In genomic region chr7:64729785-64730184, GRCm38 (mm10) we compare ENCODE assay signal across 9 mouse cellular contexts.
DNase-seq lines count a peak whose midpoint lies in the region; ATAC-seq and TF ChIP-seq lines count a peak whose summit lies in the region.
"Had no signal": no experiment of that assay in that cellular context is flagged by ENCODE, and none has a peak within 500 bp of the region (broad histone marks: within the 10 kb centered on the region; RNA-seq: fewer than 3 reads in every experiment).

No protein-coding gene starts in this region.

- no peaks in the 10 kb centered on the region for H3K27me3 ChIP-seq in liver, adult 2 months (ENCODE audit: control insufficient read depth, insufficient read depth, low read length)
- H3K27me3 ChIP-seq in liver, embryonic 11.5 days (replicated peaks; ENCODE audit: control insufficient read depth, insufficient read depth, low read length), result no peaks in the 10 kb centered on the region
- no peaks in the 10 kb centered on the region for H3K27me3 ChIP-seq in hindbrain, embryonic 11.5 days (ENCODE audit: control insufficient read depth, insufficient read depth, low read length)
- H3K27me3 ChIP-seq in midbrain, embryonic 11.5 days (ENCODE audit: control insufficient read depth, insufficient read depth, low read length), result no peaks in the 10 kb centered on the region
- no peaks in the 10 kb centered on the region for H3K27me3 ChIP-seq in stomach, postnatal 0 days (ENCODE audit: control insufficient read depth, insufficient read depth, low read length)
- H3K27me3 ChIP-seq: liver, embryonic 13.5 days had no signal

- no peaks in the 10 kb centered on the region for H3K79me2 ChIP-seq in liver, adult 2 months (ENCODE audit: control insufficient read depth, insufficient read depth, low read length)

- H3K4me1 ChIP-seq in liver, adult 2 months (ENCODE audit: control insufficient read depth, insufficient read depth, low read length), result no peaks in the 10 kb centered on the region
- H3K4me1 ChIP-seq in liver, embryonic 11.5 days (replicated peaks; ENCODE audit: control insufficient read depth, insufficient read depth, low read length), result no peaks in the 10 kb centered on the region
- no peaks in the 10 kb centered on the region for H3K4me1 ChIP-seq in hindbrain, embryonic 11.5 days (replicated peaks; ENCODE audit: control insufficient read depth, insufficient read depth, low read length)
- no peaks in the 10 kb centered on the region; the same call in 1 of the 2 replicates for H3K4me1 ChIP-seq in midbrain, embryonic 11.5 days (ENCODE audit: control insufficient read depth, insufficient read depth, low read length)
- H3K4me1 ChIP-seq in stomach, postnatal 0 days (replicated peaks; ENCODE audit: control insufficient read depth, insufficient read depth), result no peaks in the 10 kb centered on the region
- H3K4me1 ChIP-seq: liver, embryonic 13.5 days had no signal

- no peaks in the 10 kb centered on the region for H3K9me3 ChIP-seq in liver, embryonic 11.5 days (ENCODE audit: control insufficient read depth, low read length)
- no peaks in the 10 kb centered on the region for H3K9me3 ChIP-seq in hindbrain, embryonic 11.5 days (ENCODE audit: control insufficient read depth, low read length)
- no peaks in the 10 kb centered on the region for H3K9me3 ChIP-seq in midbrain, embryonic 11.5 days (ENCODE audit: control insufficient read depth, low read length)
- H3K9me3 ChIP-seq in stomach, postnatal 0 days (ENCODE audit: control insufficient read depth, low read length), result no peaks in the 10 kb centered on the region
- H3K9me3 ChIP-seq: liver, embryonic 13.5 days had no signal

- H3K9ac ChIP-seq in liver, adult 2 months (ENCODE audit: low read depth, low read length), result no peak overlapping the region
- no peak overlapping the region for H3K9ac ChIP-seq in liver, embryonic 11.5 days (ENCODE audit: low read depth, low read length)
- no peak overlapping the region for H3K9ac ChIP-seq in hindbrain, embryonic 11.5 days (ENCODE audit: low read depth, low read length)
- no peak overlapping the region for H3K9ac ChIP-seq in midbrain, embryonic 11.5 days (ENCODE audit: low read length)
- H3K9ac ChIP-seq in stomach, postnatal 0 days (ENCODE audit: low read length), result no peak overlapping the region
- H3K9ac ChIP-seq: liver, embryonic 13.5 days had no signal

- ATAC-seq in liver, embryonic 11.5 days (replicated peaks; ENCODE audit: low FRiP score), result no peak
- peak; percentile 33 for ATAC-seq in hindbrain, embryonic 11.5 days (ENCODE audit: low FRiP score)
- ATAC-seq in midbrain, embryonic 11.5 days (ENCODE audit: low FRiP score), result peak; percentile 51; the same call in 1 of the 2 replicates
- 0 out of 2 replicates have a peak, but pooled peaks have one; percentile 22 for ATAC-seq in stomach, postnatal 0 days (ENCODE audit: low FRiP score, low TSS enrichment)

- no peak for TF ChIP-seq EP300 in stomach, postnatal 0 days (optimal IDR thresholded peaks at IDR 0.05)

- no peak overlapping the region for H3K4me2 ChIP-seq in liver, embryonic 11.5 days
- H3K4me2 ChIP-seq in hindbrain, embryonic 11.5 days (replicated peaks; ENCODE audit: low read depth, low read length), result no peak overlapping the region
- no peak overlapping the region for H3K4me2 ChIP-seq in midbrain, embryonic 11.5 days
- no peak overlapping the region for H3K4me2 ChIP-seq in stomach, postnatal 0 days (replicated peaks; ENCODE audit: low read depth)
- H3K4me2 ChIP-seq: liver, embryonic 13.5 days had no signal

- no peak for TF ChIP-seq POLR2A in liver, adult 2 months (IDR thresholded peaks at IDR 0.05; ENCODE audit: extremely low read depth, insufficient read depth, low read length)

- peak; percentile 37 for DNase-seq in liver, adult 2 months (ENCODE audit: extremely low read depth, low read depth, low spot score)
- no peak for DNase-seq in liver, embryonic 11.5 days (ENCODE audit: low spot score)
- peak; percentile 83 for DNase-seq in cerebellum, adult 9-11 months
- peak; percentile 82 for DNase-seq in hindbrain, embryonic 11.5 days (ENCODE audit: low spot score)
- DNase-seq in layer of hippocampus, adult 9-11 months, result peak; percentile 63
- peak; percentile 93 for DNase-seq in midbrain, embryonic 11.5 days (ENCODE audit: low spot score, missing footprints)
- peak; percentile 69 for DNase-seq in stomach, postnatal 0 days (ENCODE audit: low spot score)
- no peak for DNase-seq in natural killer cell, adult 2 months (ENCODE audit: low spot score in 2 of 2)
- DNase-seq: liver, embryonic 13.5 days had no signal

- H3K4me3 ChIP-seq in liver, adult 2 months (ENCODE audit: insufficient read depth, low read depth, low read length), result no peak overlapping the region
- H3K4me3 ChIP-seq in liver, embryonic 11.5 days (ENCODE audit: low read depth, low read length), result no peak overlapping the region
- H3K4me3 ChIP-seq in hindbrain, embryonic 11.5 days (ENCODE audit: low read depth, low read length), result no peak overlapping the region
- no peak overlapping the region for H3K4me3 ChIP-seq in midbrain, embryonic 11.5 days (ENCODE audit: low read depth, low read length)
- H3K4me3 ChIP-seq in stomach, postnatal 0 days (ENCODE audit: low read depth, low read length), result no peak overlapping the region
- H3K4me3 ChIP-seq: liver, embryonic 13.5 days had no signal

- no peaks in the 10 kb centered on the region for H3K36me3 ChIP-seq in liver, adult 2 months (ENCODE audit: control insufficient read depth, insufficient read depth, low read length)
- no peaks in the 10 kb centered on the region for H3K36me3 ChIP-seq in liver, embryonic 11.5 days (ENCODE audit: control insufficient read depth, insufficient read depth, low read length)
- H3K36me3 ChIP-seq in hindbrain, embryonic 11.5 days (ENCODE audit: control insufficient read depth, insufficient read depth, low read length), result no peaks in the 10 kb centered on the region
- no peaks in the 10 kb centered on the region for H3K36me3 ChIP-seq in midbrain, embryonic 11.5 days (ENCODE audit: control insufficient read depth, insufficient read depth, low read length)
- H3K36me3 ChIP-seq in stomach, postnatal 0 days (ENCODE audit: control insufficient read depth, insufficient read depth, low read length), result no peaks in the 10 kb centered on the region
- H3K36me3 ChIP-seq: liver, embryonic 13.5 days had no signal

- no peak overlapping the region for H3K27ac ChIP-seq in liver, adult 2 months (replicated peaks; ENCODE audit: insufficient read depth, low read depth, low read length)
- no peak overlapping the region for H3K27ac ChIP-seq in liver, embryonic 11.5 days (ENCODE audit: low read depth, low read length)
- H3K27ac ChIP-seq in hindbrain, embryonic 11.5 days (ENCODE audit: low read depth, low read length), result no peak overlapping the region
- no peak overlapping the region for H3K27ac ChIP-seq in midbrain, embryonic 11.5 days (ENCODE audit: low read depth, low read length)
- H3K27ac ChIP-seq in stomach, postnatal 0 days (replicated peaks), result no peak overlapping the region
- H3K27ac ChIP-seq: liver, embryonic 13.5 days had no signal

- peak; percentile 76 for TF ChIP-seq CTCF in liver, adult 2 months (IDR thresholded peaks at IDR 0.05; ENCODE audit: low read depth, low read length)
- TF ChIP-seq CTCF in stomach, postnatal 0 days (IDR thresholded peaks at IDR 0.05; ENCODE audit: low read depth), result peak; percentile 81

- WGBS in liver, adult 2 months, result 37% methylated on average over 7 of the region's 7 CpGs
- 28% methylated on average over 7 of the region's 7 CpGs for WGBS in liver, embryonic 11.5 days
- WGBS in hindbrain, embryonic 11.5 days, result 32% methylated on average over 7 of the region's 7 CpGs
- 31% methylated on average over 7 of the region's 7 CpGs for WGBS in midbrain, embryonic 11.5 days
- 22% methylated on average over 7 of the region's 7 CpGs for WGBS in stomach, postnatal 0 days

Comparison
In these comparisons a context has a peak if more than half of its experiments do, and no peak if none do; other contexts are left out.
1. DNase-seq: peak in liver, adult 2 months (single experiment), cerebellum, adult 9-11 months (single experiment), hindbrain, embryonic 11.5 days (single experiment), layer of hippocampus, adult 9-11 months (single experiment), midbrain, embryonic 11.5 days (single experiment) and stomach, postnatal 0 days (single experiment); none in liver, embryonic 11.5 days (single experiment) and natural killer cell, adult 2 months (0 of 2).